In the genomic region with DNA sequence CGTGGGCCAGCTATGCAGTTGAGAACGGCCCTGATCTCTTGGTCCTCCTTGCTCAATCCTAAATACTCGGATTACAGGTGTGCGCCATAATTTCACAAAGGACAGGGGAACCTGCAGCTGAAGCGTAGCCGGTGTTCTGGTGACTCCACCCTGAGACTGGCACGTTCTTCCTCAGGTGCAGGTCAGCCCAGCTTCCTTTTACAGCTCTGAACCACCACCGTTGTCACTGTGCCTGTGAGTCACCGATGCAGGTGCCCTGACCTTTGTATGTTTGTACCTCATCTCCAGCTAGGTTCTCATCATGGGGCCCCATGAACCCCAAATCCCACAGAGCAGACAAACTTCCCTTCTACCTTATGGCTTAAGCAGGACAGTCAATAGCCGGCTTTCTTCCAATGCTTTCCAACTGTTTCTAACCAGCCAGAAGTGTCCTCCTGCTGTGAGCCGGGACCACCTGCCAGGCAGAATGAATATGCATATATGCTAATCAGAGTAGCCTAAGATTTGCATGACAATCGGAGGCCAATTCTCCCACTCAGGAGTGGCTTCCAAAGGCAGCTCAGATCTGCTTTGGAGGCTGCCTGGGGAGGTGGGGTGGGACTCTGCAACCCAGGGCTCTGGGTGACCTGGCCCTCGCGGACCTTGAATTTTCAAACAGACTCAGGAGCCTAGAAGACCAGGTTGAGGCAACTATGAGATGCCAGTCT, we compare ENCODE assay signal across 10 mouse cellular contexts. TPM values are rescaled to one million over a fixed set of nuclear protein-coding genes. Genes with fewer than 3 reads are reported as not detected.
DNase-seq lines count a peak whose midpoint lies in the region; ATAC-seq lines count a peak whose summit lies in the region.
"Had no signal": no experiment of that assay in that cellular context is flagged by ENCODE, and none has a peak within 500 bp of the region (broad histone marks: within the 10 kb centered on the region; RNA-seq: fewer than 3 reads in every experiment).

No protein-coding gene starts in this region.

- H3K9me3 ChIP-seq in forebrain, embryonic 14.5 days (replicated peaks; ENCODE audit: control insufficient read depth, low read length), result no peaks in the 10 kb centered on the region
- H3K9me3 ChIP-seq in neural tube, embryonic 14.5 days (ENCODE audit: control insufficient read depth, low read length), result no peaks in the 10 kb centered on the region
- H3K9me3 ChIP-seq: liver, embryonic 15.5 days had no signal

- H3K4me3 ChIP-seq in forebrain, embryonic 14.5 days (ENCODE audit: low read depth, low read length), result no peak overlapping the region
- no peak overlapping the region for H3K4me3 ChIP-seq in neural tube, embryonic 14.5 days (ENCODE audit: low read depth, low read length)
- H3K4me3 ChIP-seq: left cerebral cortex, adult 2 months; liver, embryonic 15.5 days had no signal

- 23% methylated on average over 14 of the region's 14 CpGs for WGBS in forebrain, embryonic 14.5 days
- 30% methylated on average over 14 of the region's 14 CpGs for WGBS in neural tube, embryonic 14.5 days

- H3K27ac ChIP-seq in forebrain, embryonic 14.5 days (ENCODE audit: low read depth, low read length), result peak overlapping the region; percentile 50; the same call in 1 of the 2 replicates
- no peak overlapping the region for H3K27ac ChIP-seq in neural tube, embryonic 14.5 days (ENCODE audit: low read depth, low read length)
- H3K27ac ChIP-seq: left cerebral cortex, adult 2 months; liver, embryonic 15.5 days had no signal

- no peak overlapping the region for H3K9ac ChIP-seq in forebrain, embryonic 14.5 days (ENCODE audit: low read length)
- H3K9ac ChIP-seq in neural tube, embryonic 14.5 days (replicated peaks; ENCODE audit: low read depth, low read length), result no peak overlapping the region
- H3K9ac ChIP-seq: liver, embryonic 15.5 days had no signal

- peak; percentile 83 for ATAC-seq in forebrain, embryonic 14.5 days
- ATAC-seq in neural tube, embryonic 14.5 days (ENCODE audit: low read depth), result peak; percentile 58; the same call in 1 of the 2 replicates

- no peaks in the 10 kb centered on the region for H3K27me3 ChIP-seq in forebrain, embryonic 14.5 days (replicated peaks; ENCODE audit: control insufficient read depth, insufficient read depth, low read length)
- no peaks in the 10 kb centered on the region for H3K27me3 ChIP-seq in neural tube, embryonic 14.5 days (ENCODE audit: control insufficient read depth, insufficient read depth, low read length)
- H3K27me3 ChIP-seq: liver, embryonic 15.5 days had no signal

- H3K4me2 ChIP-seq in forebrain, embryonic 14.5 days (ENCODE audit: low read length), result peak overlapping the region; percentile 25; the same call in 1 of the 2 replicates
- H3K4me2 ChIP-seq in neural tube, embryonic 14.5 days (ENCODE audit: low read depth, low read length), result no peak overlapping the region
- H3K4me2 ChIP-seq: liver, embryonic 15.5 days had no signal

- H3K36me3 ChIP-seq in forebrain, embryonic 14.5 days (ENCODE audit: control insufficient read depth, insufficient read depth, low read length), result no peaks in the 10 kb centered on the region
- H3K36me3 ChIP-seq in neural tube, embryonic 14.5 days (ENCODE audit: control insufficient read depth, insufficient read depth, low read length), result no peaks in the 10 kb centered on the region
- H3K36me3 ChIP-seq: liver, embryonic 15.5 days had no signal

- peak; percentile 45 for DNase-seq in layer of hippocampus, adult 11-12 months (ENCODE audit: low spot score)
- DNase-seq in layer of hippocampus, adult 9-10 months (ENCODE audit: low spot score), result no peak
- peak; percentile 94 for DNase-seq in forebrain, embryonic 14.5 days (ENCODE audit: low spot score)
- peak; percentile 41 to 57 for DNase-seq in layer of hippocampus, adult 8-10 months (ENCODE audit: low spot score in 2 of 2)
- no peak for DNase-seq in urinary bladder, postnatal 4 days (ENCODE audit: low spot score in 2 of 2)
- DNase-seq in thymus, postnatal 14 days, result no peak
- no peak for DNase-seq in adrenal gland, adult 2 months

- peaks cover 28% of the 10 kb centered on the region for H3K4me1 ChIP-seq in forebrain, embryonic 14.5 days (ENCODE audit: control insufficient read depth, insufficient read depth, low read length)
- H3K4me1 ChIP-seq in neural tube, embryonic 14.5 days (ENCODE audit: control insufficient read depth, insufficient read depth, low read length), result peaks cover 24% of the 10 kb centered on the region
- H3K4me1 ChIP-seq: liver, embryonic 15.5 days had no signal

RNA-seq across cellular contexts. Expression of gene Prr5, which starts 47.5 kb away (rescaled TPM):
- 9.0 and 10.5 TPM in 2 replicates for polyA plus RNA-seq in forebrain, embryonic 14.5 days (2014; fragmentation: Nextera tagmentation; extraction: Ambion mirVana)
- 10 to 100 TPM; 11.0 to 14.2 (median 13.6) TPM for total RNA-seq in layer of hippocampus, adult 8-10 months (2022)
- polyA plus RNA-seq in neural tube, embryonic 14.5 days (2014; fragmentation: Nextera tagmentation; extraction: Ambion mirVana), result 23.6 and 27.9 TPM in 2 replicates
- 1 to 10 TPM; 7.0 to 9.4 TPM for total RNA-seq in adrenal gland, adult 2 months (2021)
- 15.7 and 26.7 TPM in 2 replicates for polyA plus RNA-seq in adrenal gland, adult 2 months (2012; rRNA removed)

Comparison
In these comparisons a context has a peak if more than half of its experiments do, and no peak if none do; other contexts are left out.
1. DNase-seq: peak in layer of hippocampus, adult 11-12 months (single experiment), forebrain, embryonic 14.5 days (single experiment) and layer of hippocampus, adult 8-10 months (2 of 2); none in layer of hippocampus, adult 9-10 months (single experiment), urinary bladder, postnatal 4 days (0 of 2), thymus, postnatal 14 days (single experiment) and adrenal gland, adult 2 months (single experiment).